Mouse (Mus musculus) bone marrow, adult 2 months (tissue): Measurements from ENCODE around the gene Kcnj3. TPM values are rescaled to one million over a fixed set of nuclear protein-coding genes. Genes with fewer than 3 reads are reported as not detected.

Experiments used
- H3K27ac ChIP-seq: fragments of 200-500 bp; 2 replicates; pipeline ENCODE4 v1.5.1; 2012; ENCODE audit warnings: low read depth, mild to moderate bottlenecking, control low read depth, inconsistent platforms, low read length; ENCODE audit not compliant: control insufficient read depth, poor library complexity, insufficient read depth
- H3K4me1 ChIP-seq: fragments of 200-500 bp; 2 replicates; pipeline ENCODE4 v1.6.1; 2011; ENCODE audit warnings: low read length; ENCODE audit not compliant: control insufficient read depth, insufficient read depth
- H3K4me3 ChIP-seq: fragments of 200-500 bp; replicated peaks from 2 replicates; pipeline ENCODE3; 2011; ENCODE audit warnings: mild to moderate bottlenecking, low read depth, low read length, control low read depth; ENCODE audit not compliant: control insufficient read depth
- CTCF ChIP-seq: fragments of 200-500 bp; IDR thresholded peaks from 2 replicates; pipeline ENCODE4 v1.5.1; 2011; ENCODE audit warnings: low read length, control low read depth; ENCODE audit not compliant: control insufficient read depth, insufficient read depth
- POLR2A ChIP-seq: fragments of 200-500 bp; IDR thresholded peaks from 2 replicates; pipeline ENCODE4 v1.6.1; 2011; ENCODE audit warnings: low read depth, mild to moderate bottlenecking, control low read depth, low read length, borderline replicate concordance; ENCODE audit not compliant: control insufficient read depth
- WGBS: fragments of 180-500 bp; shearing (Covaris S2); methylation state at CpG from one replicate; pipeline ENCODE4 v1.1.7; 2018; 5-methylcytosine and 5-hydroxymethylcytosine counted together
- polyA plus RNA-seq: library from polyadenylated mRNA; stranded (reverse); fragments of >200 nt; gene quantifications from 2 replicates; pipeline ENCODE4 v1.2.4, GENCODE M21; 2011; ENCODE audit warnings: low replicate concordance; ENCODE audit not compliant: missing spikeins, insufficient read depth, insufficient read length

The Kcnj3 gene
- polyA plus RNA-seq, 1 experiment, result not detected

GRCm38 (mm10) chr2:55569291-55569690 is 133.5 kb downstream of the Kcnj3 start:
- TF ChIP-seq CTCF (no peak), POLR2A (no peak)
- H3K27ac ChIP-seq, result no peak overlapping the region
- H3K4me1 ChIP-seq, result no peaks in the 10 kb centered on the region
- no peak overlapping the region for H3K4me3 ChIP-seq
- 83% methylated on average over 7 of the region's 7 CpGs for WGBS

GRCm38 (mm10) chr2:55571425-55571824 is 135.7 kb downstream of the Kcnj3 start:
- no peaks in the 10 kb centered on the region for H3K4me1 ChIP-seq
- WGBS, result 67% methylated on average over 3 of the region's 3 CpGs
- TF ChIP-seq CTCF, result no peak
- no peak for TF ChIP-seq POLR2A
- H3K4me3 ChIP-seq, result no peak overlapping the region
- no peak overlapping the region for H3K27ac ChIP-seq

GRCm38 (mm10) chr2:55580286-55580685 is 144.5 kb downstream of the Kcnj3 start:
- no peak overlapping the region for H3K4me3 ChIP-seq
- H3K4me1 ChIP-seq, result no peaks in the 10 kb centered on the region
- no peak overlapping the region for H3K27ac ChIP-seq
- 78% methylated on average over 2 of the region's 2 CpGs for whole genome bisulfite sequencing
- TF ChIP-seq CTCF (no peak), POLR2A (no peak)

GRCm38 (mm10) chr2:55591226-55591988 is 155.6 kb downstream of the Kcnj3 start:
- H3K4me3 ChIP-seq, result no peak overlapping the region
- no peak overlapping the region for H3K27ac ChIP-seq
- 63% methylated on average over 3 of the region's 3 CpGs for WGBS
- H3K4me1 ChIP-seq, result no peaks in the 10 kb centered on the region
- TF ChIP-seq CTCF (no peak), POLR2A (no peak)
